Mouse (Mus musculus) activated CD4-positive, CD25-positive, alpha-beta regulatory T cell, adult 4 months (primary cell): ENCODE measurements around the gene AK157302. TPM values are rescaled to one million over a fixed set of nuclear protein-coding genes. Genes with fewer than 3 reads are reported as not detected.
"Not testable (repeated sequence)": the region's sequence is repeated elsewhere in the genome, so short reads cannot be mapped to it uniquely, and the experiment has no call there.

ENCODE experiments used
- ATAC-seq: one replicate; pipeline ENCODE4 v1.8.0; 2017
- polyA plus RNA-seq, 2 experiments: library from polyadenylated mRNA; unstranded; fragments of 100-300 nt; shearing (Covaris generic); gene quantifications; one replicate each; pipeline ENCODE4 v1.2.1; 2017

AK157302 gene
- polyA plus RNA-seq, result under 1 TPM in 1 of 2 experiments, not detected in 1; 0.50 TPM

DNA sequence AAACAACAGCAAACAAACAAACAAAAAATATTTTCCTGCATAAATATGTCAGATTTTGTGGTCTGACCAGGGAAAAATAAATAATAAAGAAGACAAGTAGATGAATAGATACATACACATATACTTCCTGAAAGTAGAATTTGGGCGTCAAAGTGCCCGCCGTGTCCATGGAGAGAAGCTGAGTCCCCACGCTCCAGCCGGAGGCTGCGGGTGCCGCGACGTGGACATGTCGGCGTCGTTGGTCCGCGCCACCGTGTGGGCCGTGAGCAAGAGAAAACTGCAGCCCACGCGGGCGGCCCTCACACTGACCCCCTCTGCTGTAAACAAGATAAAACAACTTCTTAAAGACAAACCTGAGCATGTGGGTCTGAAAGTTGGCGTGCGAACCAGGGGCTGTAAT is at the start of gene AK157302:
AK157302 (plus strand) TSS at position 144 of the 400 bp plus-strand sequence.
- ATAC-seq, result no peak

DNA sequence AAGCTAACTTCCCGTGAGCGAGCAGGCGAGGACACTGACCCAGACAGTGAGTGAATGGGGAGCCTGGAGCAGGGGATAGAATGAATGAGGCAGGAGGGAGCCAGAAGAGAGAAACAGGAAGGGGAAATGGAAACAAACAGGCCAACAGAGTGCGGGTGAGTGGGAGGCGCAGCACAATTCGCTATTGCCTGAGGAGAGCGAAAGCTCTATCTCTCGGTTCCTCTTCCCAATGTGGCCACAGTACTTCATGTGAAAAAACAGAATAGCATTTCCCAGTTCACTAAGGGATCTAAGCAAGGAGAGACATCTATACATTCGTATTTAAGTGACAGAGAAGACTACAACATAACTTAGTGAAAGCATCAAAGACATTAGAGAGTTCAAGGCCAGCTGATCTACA is 48.2 kb upstream of the AK157302 start:
- ATAC-seq, result no peak

DNA sequence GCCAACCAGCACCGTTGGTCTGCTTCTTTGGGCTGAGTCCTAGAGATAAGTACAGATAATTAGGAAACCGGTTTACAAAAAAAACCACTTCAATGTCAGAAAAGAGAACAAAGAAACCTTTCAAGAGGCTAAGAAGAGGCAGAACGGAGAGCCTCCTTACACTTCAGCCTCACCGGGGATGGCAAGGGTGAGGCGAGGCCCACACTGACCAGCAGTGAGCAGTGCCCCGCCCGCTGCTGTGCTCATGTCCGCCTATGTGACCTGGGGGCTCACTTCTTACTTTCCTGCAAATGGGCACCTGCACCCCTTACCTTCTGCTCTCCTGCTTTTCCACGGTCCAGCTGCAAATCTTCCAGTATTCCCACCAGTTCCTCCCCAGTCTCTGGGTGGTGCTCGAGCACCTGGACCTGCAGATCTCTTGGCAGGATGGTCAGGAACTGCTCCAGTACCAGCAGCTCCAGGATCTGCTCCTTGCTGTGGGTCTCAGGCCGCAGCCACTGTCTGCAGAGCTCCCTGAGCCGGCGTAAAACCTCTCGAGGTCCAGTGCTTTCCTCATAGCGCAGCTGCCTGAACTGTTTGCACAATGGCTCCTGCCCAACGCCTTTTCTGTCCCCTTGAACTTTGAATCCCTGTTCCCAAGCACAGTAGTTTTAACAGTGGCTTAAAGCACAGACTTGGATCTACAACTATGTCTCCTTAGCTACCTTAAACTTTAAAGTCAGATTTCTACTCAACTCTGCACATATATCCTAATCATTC is 47.0 kb upstream of the AK157302 start:
- no peak for ATAC-seq

DNA sequence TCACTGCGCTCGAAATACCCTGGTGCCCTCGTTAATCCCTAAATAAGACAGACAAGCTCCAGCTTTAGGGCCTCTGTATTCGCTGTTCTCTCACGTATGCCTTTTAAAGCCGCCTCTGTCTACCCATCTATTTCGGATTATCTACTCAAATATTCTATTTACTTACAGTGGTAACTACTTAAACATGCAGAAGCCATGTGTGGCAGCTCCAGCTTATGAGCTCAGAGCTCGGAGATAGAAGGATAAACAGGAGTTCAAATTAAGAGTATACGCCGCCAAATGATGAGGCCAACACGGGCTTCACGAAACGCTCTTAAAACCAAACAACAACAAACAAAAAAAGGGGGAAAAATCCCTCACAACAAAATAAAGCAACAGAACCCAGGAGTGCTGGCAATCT is 42.0 kb upstream of the AK157302 start:
- ATAC-seq, result peak; percentile 8

DNA sequence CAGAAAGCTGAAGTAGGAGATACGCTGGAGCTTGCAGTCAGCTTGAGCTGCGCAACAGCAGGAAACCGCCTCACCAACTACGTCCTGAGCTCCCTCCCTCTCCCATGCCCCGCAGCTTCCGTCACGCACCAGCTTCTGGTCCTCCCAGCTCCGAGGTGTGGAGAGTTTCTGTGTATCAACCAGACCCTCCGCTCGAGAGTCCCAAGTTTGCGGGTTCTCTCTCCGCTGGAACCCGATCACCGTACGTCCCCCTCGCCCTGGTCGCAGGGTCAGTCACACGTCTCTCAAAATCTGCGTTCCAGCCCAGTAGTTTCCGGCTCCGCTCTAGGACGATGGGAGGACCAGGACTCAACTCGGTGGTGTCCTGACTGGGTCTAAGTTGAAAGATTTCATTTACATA is 41.6 kb upstream of the AK157302 start, which contains the start of gene Zscan26:
Zscan26 (minus strand) TSS at position 282 of the 400 bp plus-strand sequence.
- ATAC-seq, result peak; percentile 96

DNA sequence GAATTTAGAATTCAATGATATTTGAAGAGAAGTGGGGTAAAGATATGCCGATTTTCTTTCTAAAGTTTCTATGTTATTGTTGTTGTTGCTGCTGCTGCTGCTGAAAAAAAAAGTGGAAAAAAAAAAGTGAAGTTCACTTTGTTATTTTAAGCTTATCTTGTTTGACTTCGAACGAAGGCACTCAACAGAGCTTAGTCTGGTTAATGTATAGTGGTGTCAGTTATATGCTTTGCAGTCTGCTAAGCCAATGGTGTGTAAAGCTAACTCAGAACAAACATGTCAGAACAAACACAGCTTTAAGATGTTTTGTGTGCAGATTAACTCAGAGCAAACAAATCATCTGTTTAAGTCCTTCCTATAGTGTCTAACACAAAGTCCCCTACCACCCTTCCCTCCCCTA is 40.9 kb upstream of the AK157302 start:
- ATAC-seq, result no peak

DNA sequence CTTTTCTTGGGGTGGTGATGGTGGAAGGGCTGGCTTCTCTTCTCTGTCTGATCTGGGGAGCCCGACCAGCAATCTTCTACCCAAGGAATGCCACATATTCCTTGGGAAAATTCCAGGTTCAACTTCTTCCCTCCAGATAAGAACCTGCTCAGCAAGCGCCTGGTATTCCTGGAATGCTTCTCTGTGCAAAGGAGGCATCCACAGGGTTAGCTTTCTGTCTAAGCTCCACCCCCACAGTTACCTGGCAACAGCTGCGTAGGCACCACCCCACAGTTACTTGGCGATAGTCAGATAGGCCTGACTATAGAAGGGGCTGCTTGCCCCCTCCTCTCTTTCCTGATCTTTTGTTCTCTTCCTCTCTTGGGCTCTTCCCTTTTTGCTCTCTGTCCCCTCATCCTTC is 38.7 kb upstream of the AK157302 start:
- no peak for ATAC-seq

DNA sequence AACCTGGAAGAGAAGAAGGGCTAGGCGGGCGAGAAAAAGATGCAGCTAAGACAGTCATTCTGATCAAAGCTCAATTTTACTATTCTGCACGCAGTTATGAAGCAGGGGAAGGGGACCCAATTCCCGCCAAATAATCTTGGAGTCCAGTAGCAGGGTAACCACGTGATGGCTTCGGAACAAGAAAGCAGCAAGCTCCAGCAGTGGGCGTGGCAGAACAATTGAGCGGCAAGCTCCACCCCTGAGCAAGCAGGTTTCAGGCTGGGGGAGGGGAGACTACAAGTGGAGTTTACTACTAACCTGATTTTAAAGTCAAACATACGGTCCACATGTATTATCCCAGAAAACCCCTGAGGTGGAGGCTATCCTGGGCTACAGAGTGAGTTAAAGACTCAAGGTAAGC is 32.5 kb upstream of the AK157302 start:
- not testable (repeated sequence) for ATAC-seq

DNA sequence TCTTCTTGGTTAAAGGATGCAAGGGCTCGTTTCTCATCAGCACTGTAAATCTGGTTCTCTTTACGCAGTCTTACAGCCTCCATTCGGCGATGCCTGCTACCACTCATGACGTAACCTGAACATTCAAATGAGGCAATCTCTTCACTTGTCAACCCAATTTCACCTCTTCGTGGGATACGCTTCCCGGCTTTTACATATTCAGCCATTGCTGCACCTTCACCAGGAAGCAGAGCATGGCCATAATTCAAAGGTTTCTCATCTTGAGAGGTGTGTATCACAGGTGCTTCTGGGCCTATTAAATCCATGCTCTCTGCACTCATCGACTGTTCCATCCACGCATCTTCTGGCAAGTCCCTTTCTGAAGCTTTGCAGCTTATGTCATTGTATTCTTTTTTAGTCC is 27.7 kb upstream of the AK157302 start:
- ATAC-seq, result no peak

DNA sequence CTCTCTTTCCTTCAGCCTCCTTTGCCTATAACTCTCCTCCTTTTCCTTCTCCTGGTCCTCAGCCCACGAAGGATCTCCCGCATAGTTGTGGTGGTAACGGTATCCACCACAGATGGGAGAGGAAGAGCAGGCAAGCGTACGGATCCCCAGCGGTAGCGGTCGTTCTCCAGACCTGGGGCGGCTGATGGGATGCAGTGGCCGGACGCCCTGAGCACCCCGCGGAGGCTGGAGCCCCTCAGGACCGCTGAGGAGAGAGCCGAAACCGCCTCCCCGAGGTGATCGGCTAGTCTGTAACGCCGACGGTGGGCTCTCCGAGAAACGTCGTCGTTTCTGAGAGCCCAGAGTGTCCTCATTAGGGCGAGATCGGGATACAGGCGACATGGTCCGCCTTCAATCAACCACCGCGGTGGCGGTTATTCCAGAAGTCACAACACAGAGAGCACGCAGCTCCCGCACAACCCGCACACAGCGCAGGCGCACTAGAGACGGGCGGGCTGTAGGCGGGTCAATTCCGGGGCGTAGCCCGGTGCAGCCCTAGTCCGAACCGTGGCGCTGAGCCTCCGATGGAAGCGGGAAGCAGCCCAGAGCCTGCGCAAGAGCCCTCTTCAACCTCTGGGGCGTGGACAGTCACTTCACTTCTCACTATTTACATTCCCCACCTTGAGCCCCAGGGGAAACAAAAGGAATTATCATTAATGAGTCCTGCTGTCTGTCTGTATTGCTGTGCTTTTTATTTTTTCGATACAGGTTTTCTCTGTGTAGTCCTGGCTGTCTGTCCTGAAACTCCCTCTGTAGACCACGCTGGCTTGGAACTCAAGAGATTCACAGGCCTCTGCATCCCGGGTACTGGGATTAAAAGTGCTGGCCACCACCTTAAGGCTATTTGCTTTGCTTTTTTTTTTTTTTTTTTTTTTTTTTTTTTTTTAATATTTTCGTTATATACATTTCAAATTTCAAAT is 26.7 kb upstream of the AK157302 start, which contains the start of gene Nkapl:
Nkapl (minus strand) TSS at position 449 of the 959 bp plus-strand sequence.
- peak; percentile 82 for ATAC-seq

DNA sequence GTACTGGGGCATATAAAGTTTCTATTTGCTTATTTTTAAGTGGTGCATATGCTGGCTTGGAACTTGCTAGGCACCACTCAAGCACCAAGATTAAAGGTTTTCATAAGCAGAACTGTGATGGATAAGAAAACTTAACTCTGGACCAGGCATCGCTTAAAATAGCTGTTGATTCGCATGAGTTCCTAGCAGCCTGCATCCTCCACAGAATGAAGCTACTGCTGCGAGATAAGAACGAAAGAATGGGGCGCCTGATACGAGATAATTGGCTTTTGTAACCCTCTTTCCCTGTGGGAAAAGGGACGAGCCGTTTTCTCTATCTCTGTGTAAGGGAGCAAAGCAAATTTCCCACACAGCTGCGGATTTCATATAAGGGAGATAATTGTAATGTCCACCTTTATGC is 25.9 kb upstream of the AK157302 start:
- ATAC-seq, result no peak

DNA sequence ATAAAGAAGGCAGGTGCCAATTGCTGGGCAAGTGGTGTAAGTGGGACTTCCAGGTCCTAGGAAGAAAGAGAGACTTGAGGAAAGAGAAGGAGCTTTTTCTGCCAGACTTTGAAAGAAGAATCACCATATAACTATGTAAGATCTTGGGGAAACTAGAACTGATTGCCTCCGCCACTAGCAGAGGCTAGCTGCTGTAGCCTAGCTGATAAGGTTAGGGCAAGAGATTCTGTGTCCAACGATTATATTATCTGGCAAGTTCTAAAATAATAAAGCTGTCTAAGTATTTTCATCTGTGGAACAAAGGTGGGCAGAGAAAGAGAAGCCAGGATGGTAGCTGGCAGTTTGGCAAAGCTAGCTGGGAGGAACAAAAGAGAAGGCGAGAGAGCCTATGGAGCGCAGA is 22.6 kb upstream of the AK157302 start:
- ATAC-seq, result no peak

DNA sequence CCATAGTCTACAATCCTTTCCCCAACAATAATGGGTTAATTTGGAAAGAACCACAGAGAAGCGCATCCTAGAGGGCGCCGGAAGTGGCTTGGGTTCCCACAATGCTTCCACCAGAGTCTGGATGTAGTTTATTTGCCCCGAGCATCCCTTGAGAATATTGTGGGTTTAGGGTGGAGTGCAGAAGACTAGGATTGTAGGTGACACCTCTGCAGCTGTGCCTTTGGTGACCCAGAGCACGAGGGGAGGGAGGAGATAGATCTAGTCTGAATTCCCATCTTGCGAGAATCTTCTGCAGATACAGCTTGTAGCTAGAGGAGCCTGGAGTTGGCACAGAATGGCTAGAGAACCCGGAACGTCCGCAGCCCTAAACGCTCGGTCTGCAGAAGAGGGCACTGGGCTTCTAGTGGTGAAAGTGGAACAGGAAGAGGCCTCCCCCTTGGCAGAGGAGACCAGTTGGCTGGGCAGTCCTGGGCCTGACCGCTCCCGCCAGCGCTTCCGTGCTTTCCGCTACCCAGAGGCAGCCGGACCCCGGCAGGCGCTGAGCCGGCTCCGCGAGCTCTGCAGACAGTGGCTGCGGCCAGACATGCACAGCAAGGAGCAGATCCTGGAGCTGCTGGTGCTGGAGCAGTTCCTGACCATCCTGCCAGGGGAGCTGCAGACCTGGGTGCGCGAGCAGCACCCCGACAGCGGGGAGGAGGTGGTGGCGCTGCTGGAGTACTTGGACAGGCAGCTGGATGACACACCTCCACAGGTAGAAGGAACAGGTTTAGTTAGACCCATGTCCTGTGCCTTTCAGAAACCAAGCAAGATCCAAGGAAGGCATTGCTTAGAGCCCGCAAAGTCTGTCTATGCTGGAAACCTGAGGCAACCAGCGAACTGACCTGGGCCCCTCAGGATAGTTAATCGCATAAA is 16.0 kb upstream of the AK157302 start, which contains the start of the genes Zkscan4 and Gm10065:
Zkscan4 (plus strand) TSS at position 149 of the 912 bp plus-strand sequence.
Gm10065 (minus strand) TSS at position 683 of the 912 bp plus-strand sequence.
- ATAC-seq, result not testable (repeated sequence)

DNA sequence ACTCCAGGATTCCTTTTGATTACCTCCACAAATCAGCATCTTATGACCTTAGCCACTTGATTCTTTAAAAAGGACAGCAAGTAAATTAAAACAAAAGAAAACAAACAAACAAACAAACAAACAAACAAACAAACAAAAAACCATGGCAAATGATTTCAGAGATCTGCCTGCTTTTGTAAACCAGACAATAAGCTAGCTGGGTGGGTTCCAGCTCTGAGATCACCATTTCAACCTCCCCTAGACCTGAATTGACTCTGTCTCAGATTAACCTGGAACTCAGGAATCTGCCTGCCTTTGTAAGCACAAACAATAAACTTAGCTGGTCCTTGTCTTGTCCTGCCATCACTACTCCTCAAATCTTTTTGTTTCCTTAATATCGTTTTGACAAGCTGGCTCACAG is 8.1 kb upstream of the AK157302 start:
- ATAC-seq, result no peak

DNA sequence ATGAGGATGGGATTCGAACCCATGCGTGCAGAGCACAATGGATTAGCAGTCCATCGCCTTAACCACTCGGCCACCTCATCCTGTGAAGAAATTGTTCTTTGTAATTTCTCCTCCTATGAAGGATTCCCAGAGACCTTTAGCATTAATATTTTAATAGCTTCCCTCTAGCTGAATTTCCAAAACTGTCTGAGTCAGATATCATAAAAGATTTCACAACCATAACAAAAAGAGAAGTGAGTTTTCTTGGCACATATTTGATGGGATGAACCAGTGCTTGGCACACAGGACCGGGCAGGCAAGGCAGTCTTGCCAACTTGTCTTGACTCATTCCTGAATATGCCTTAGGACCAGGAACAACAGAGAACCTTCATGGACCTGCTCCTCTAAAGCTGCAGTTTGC is 2.2 kb upstream of the AK157302 start:
- no peak for ATAC-seq

DNA sequence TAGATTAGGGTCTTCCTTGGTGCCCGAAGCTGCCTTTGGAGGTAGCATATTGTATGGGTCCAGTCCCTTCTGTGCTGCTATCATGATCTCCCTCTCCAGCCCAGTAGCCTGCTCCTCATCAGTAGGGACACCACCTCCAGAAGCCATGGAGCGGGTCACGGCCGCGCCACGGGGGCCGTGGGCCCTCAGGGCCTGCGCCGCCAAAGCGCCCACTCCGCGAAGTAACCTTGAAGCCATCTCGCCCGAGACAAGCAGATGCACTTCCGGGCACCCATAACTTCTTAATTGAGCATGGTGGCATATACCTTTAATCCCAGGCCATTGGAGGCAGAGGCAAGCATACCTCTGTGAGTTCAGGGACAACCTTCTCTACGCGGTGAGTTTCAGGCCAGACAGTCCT is 6.2 kb downstream of the AK157302 start, which contains the start of gene Gm11273:
Gm11273 (minus strand) TSS at position 237 of the 400 bp plus-strand sequence.
- not testable (repeated sequence) for ATAC-seq

DNA sequence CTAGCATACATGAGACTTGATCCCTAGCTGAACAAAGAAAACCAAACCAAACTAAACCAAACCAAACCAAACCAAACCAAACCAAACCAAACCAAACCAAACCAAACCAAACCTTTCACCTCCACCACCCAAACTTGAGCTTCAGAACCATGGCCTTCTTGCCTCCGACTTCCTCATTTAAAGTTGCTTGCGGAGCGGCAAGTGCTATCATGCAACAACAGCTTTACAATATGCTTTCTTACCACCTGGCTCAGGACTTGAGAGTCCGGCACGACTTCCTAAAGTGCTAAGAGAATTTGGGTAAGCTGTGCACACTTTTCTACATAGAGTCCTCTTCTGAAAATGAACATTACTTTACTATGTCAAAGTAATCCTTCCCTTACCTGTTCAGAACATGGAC is 7.3 kb downstream of the AK157302 start:
- ATAC-seq, result no peak

DNA sequence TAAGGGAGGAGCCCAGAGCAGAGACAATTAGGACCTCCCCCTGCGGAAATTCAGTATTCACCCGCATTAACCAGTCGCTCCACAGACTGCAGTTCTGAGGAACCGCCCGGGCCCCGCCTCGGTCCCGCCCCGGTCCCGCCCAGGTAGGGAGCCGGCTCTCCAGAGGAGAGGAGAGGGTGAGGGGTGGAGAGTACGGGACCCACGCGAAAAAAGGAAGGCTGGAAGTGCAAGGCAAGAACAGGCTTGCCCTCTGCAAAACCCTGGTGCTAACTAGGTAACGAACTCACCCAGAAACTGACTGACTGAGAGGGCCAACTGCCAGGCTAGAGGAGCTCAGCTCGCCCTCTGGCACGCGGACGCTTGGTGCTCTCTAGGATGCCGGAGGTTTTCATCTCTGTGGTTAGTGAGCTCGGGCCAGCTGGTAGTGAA is 11.2 kb downstream of the AK157302 start:
- peak; percentile 98 for ATAC-seq

DNA sequence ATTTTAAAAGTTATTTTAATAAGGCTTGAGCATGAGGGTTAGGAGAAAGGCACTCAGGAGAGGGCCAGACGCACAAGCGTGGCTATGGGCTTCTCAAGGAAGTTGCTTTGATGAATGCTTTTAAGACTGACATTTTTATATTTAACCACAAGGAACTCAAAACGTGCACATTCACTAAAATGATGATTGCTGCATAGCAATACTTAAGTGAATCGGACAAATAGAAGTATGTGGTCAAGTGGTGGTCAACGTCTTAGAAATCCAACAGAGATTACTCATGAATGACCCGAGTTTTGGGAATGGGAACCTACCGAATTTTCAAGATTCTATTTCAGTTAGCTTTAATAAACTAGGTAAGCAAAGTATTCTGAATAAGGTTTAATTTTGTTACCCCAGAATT is 35.1 kb downstream of the AK157302 start:
- ATAC-seq, result no peak

DNA sequence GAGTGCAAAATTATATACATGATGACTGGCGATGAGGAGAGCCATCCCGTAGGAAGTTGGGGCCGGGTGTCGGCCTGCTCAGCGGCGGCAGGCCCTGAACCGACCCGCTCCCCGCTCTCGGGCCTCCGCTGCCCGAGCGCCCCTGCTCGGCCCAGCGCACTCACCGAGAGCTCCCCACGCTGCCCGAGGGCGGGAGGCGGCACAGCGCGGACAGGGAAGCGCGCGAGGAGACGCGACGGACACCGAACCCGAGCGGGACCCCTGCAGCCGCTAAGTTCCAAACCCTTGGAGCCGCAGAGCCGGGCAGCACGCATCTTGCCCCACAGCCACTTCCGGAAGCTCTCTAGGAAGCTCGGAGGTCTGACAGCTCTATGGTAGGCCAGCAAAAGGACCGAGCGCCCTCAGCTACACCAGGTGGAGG is 35.8 kb downstream of the AK157302 start, which contains the start of gene Zkscan8:
Zkscan8 (minus strand) TSS at position 340 of the 421 bp plus-strand sequence.
- peak; percentile 98 for ATAC-seq

DNA sequence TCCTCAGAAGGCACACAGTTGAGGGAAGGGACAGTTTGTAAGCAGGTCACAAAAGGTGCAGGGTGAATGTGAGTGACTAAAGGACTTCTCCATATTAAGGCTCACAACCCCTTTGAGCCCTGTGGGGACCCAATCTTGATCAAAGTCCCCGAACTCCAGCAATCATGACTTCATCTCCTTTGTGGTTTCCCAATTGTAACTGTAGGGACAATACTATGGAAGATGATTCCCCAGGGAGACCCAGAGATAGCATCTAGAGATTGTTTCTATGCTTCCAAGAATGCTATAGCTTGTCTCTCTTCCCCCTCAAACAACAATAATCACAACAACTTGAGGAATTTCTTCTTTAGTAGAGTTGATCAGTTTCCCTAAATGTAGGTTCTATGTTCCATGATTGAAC is 47.7 kb downstream of the AK157302 start, which contains the start of gene Olfr1366:
Olfr1366 (minus strand) TSS at position 101 of the 400 bp plus-strand sequence.
- ATAC-seq, result no peak
